Mouse (Mus musculus) kidney, adult 2 months (tissue): ENCODE results near the gene Dlg2.

Source experiments
- CTCF ChIP-seq: fragments of 200-500 bp; conservative IDR thresholded peaks from 2 replicates; pipeline ENCODE4 v1.5.1; 2011; ENCODE audit warnings: low read depth, mild to moderate bottlenecking, control low read depth, low read length, moderate library complexity, mixed read lengths; ENCODE audit not compliant: insufficient read depth, insufficient read length
- POLR2A ChIP-seq: fragments of 200-500 bp; IDR thresholded peaks from one replicate; pipeline ENCODE4 v1.6.1; 2011; ENCODE audit warnings: low read depth, low read length, control low read depth

- TF ChIP-seq POLR2A (no peak), CTCF (no peak)
These were observed 1687.8 kb downstream of the Dlg2 start for GRCm38 (mm10) chr7:92164316-92164715.
